Mouse (Mus musculus): ENCODE measurements at regions not wholly inside any gene's neighbourhood (a gene's known extent, or its start where the extent isn't known, plus 50 kb on each side); places are given as distances from the start of the nearest gene placed in this dataset.
A peak's percentile ranks its signal among the peaks of the same experiment; 100 is the strongest.

GRCm38 (mm10) chr13:44504455-44504854, 224.8 kb upstream of the Jarid2 start:
- DNase-seq (ENCODE audit: low spot score) = no peak

- no peak for DNase-seq (ENCODE audit: low spot score)
These were observed 222.3 kb upstream of the Jarid2 start for GRCm38 (mm10) chr13:44506975-44507374.

GRCm38 (mm10) chr13:44509526-44510159, 219.6 kb upstream of the Jarid2 start:
- DNase-seq (ENCODE audit: low spot score) = peak; percentile 27

- no peak for DNase-seq (ENCODE audit: low spot score)
These were observed 215.6 kb upstream of the Jarid2 start for GRCm38 (mm10) chr13:44513378-44514285.

- DNase-seq (ENCODE audit: low spot score) = no peak
These were observed 214.6 kb upstream of the Jarid2 start for GRCm38 (mm10) chr13:44514636-44515158.

- no peak for DNase-seq (ENCODE audit: low spot score)
These were observed 212.4 kb upstream of the Jarid2 start for GRCm38 (mm10) chr13:44516863-44517262.

GRCm38 (mm10) chr13:44517312-44517711, 212.0 kb upstream of the Jarid2 start:
- no peak for DNase-seq (ENCODE audit: low spot score)

- DNase-seq (ENCODE audit: low spot score) = no peak
These were observed 211.1 kb upstream of the Jarid2 start for GRCm38 (mm10) chr13:44518215-44518614.

- no peak for DNase-seq (ENCODE audit: low spot score)
These were observed 205.8 kb upstream of the Jarid2 start for GRCm38 (mm10) chr13:44523516-44523915.

GRCm38 (mm10) chr13:44530867-44531564, 198.3 kb upstream of the Jarid2 start:
- no peak for DNase-seq (ENCODE audit: low spot score)

GRCm38 (mm10) chr13:44532631-44533180, 196.6 kb upstream of the Jarid2 start:
- no peak for DNase-seq (ENCODE audit: low spot score)

GRCm38 (mm10) chr13:44534575-44535080, 194.6 kb upstream of the Jarid2 start:
- DNase-seq (ENCODE audit: low spot score) = no peak

- no peak for DNase-seq (ENCODE audit: low spot score)
These were observed 193.8 kb upstream of the Jarid2 start for GRCm38 (mm10) chr13:44535441-44535840.

- no peak for DNase-seq (ENCODE audit: low spot score)
These were observed 191.0 kb upstream of the Jarid2 start for GRCm38 (mm10) chr13:44538238-44538637.

GRCm38 (mm10) chr13:44540401-44540800, 188.9 kb upstream of the Jarid2 start:
- DNase-seq (ENCODE audit: low spot score) = no peak

GRCm38 (mm10) chr13:44541243-44541653, 188.0 kb upstream of the Jarid2 start:
- DNase-seq (ENCODE audit: low spot score) = no peak

GRCm38 (mm10) chr13:44544786-44545185, 184.5 kb upstream of the Jarid2 start:
- no peak for DNase-seq (ENCODE audit: low spot score)

GRCm38 (mm10) chr13:44546289-44546688, 183.0 kb upstream of the Jarid2 start:
- no peak for DNase-seq (ENCODE audit: low spot score)

GRCm38 (mm10) chr13:44548880-44549279, 180.4 kb upstream of the Jarid2 start:
- no peak for DNase-seq (ENCODE audit: low spot score)

GRCm38 (mm10) chr13:44553363-44553762, 175.9 kb upstream of the Jarid2 start:
- DNase-seq (ENCODE audit: low spot score) = no peak

- no peak for DNase-seq (ENCODE audit: low spot score)
These were observed 174.4 kb upstream of the Jarid2 start for GRCm38 (mm10) chr13:44554686-44555463.
